Mouse (Mus musculus) brain, adult 2 months (tissue): ENCODE data around the gene Sbno1.

Experiments
- DNase-seq: peaks from one replicate; pipeline ENCODE4 v3.0.0; 2011; ENCODE audit warnings: low read depth, low spot score

Sbno1 gene

DNA sequence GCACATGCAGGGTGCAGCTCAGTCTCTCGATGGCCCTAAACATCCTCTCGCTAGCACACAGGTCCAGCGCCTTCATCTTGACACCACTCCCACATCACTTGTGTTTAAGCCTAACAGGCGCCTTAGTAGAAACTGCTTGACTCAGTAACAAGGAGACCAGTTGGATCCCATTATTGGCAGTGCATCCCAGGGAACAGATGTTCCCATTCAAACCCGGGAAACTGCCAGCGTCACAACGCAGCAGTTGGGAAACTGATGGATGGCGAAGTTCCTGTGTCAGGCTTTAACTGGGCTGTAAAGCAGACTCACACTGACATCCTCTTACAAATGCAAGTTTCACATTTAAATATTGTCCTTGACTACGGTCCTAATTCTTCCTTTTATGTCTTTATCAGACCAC, 87.9 kb downstream of the Sbno1 start:
- DNase-seq, result peak; percentile 82

DNA sequence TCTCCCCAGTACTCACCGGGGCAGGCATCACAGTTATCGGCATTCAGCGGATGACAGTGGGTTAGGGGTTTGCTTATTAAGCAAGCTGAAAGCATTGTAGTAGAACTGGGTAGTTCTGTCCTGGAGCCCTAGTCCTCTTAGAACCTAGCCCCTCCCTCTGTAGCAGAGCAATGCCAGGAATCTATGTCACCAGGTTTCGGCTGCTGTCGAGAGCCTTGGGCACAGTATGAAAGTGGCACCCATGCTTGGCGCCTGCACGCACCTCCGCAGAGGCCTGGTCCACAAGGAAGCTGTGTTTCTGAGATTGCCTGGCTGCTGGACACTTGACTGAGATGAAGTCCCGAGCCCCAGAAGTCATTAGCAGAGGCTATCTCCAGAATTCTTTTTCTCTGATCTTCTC, 88.7 kb downstream of the Sbno1 start:
- DNase-seq, result no peak

DNA sequence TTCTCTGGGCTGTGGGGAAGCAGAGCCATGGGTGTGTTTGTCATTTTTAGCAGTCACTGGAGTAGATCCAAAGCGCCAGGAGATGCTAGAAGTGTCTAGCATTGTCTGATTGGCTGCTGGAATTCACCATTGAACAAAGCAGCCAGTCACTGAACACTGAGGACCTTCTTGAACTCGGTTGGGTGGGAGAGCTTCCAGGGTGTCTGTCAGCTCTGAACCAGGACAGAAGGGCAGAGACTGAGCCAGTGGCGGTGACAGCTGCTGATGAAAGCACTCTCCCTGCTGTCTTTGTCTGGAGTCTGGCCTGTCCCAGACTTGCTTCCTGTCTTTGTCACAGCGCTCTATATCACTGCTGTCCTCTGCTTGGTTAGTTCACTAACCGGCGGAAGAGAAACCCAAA, 91.4 kb downstream of the Sbno1 start:
- peak; percentile 95 for DNase-seq

DNA sequence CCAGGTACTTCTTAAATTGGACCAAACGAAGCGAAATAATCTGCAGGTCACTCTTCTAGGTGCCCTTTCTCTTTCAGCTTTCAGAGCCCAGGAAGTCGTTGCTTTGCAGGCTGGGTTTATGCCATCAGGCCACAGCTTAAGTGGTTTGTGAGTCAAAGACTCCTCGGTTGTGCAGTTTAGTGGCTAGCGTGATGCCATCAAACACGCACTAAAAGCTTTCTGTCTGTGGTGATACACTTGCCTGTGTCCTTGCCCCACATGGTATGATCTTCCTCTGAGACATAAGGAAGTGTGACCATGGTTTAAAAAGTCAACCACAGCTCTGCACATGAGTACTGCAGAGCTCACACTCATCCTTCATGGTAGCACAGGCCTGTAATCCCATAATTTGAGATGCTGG, 95.7 kb downstream of the Sbno1 start:
- DNase-seq, result no peak

DNA sequence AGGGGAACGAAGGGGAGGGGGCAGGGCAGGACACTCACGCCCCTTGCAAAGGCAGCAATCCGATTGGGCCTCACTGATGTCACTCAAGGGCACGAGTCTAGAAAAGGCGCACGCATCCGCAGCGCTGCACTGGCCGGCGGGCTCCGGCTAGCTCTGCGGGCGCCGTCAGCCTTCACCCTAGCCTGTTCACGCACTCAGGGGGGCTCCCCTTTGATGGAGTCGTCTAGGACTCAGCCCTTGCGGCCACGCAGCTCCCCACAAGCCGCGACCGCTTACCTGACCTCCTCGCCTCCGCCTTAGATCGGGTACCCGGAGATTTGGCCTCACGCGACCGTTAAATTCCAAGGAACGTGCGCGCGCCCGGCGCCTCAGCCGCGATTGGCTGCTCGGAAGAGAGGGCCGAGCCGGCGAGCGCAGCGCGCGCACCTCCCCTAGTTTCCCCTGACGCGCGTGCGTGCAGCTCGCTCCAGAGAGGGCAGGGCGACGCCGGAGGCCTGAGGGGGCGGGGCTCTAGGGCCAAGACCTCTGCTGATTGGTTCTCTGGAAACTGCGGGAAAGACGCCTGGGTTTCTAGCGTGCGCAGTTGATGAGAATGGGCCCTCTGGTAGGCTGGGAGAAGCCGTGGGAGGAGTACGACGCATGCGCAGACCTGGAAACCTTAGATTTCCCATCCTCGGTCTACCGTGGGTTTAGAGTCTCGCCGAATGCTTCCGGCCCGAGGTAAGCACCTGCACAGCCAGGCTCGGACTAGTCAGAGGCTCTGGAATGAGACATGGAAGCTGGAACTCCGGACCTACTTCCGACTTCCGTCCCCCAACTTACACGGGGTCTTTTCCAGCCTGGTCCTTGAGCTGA, 98.1 kb downstream of the Sbno1 start, which contains the start of the genes Mphosph9 and 2810006K23Rik:
Gene Mphosph9, minus strand, starts transcription at position 463 of the 855 bp plus-strand sequence.
Gene 2810006K23Rik, plus strand, starts transcription at position 580 of the 855 bp plus-strand sequence.
- DNase-seq, result peak; percentile 100

DNA sequence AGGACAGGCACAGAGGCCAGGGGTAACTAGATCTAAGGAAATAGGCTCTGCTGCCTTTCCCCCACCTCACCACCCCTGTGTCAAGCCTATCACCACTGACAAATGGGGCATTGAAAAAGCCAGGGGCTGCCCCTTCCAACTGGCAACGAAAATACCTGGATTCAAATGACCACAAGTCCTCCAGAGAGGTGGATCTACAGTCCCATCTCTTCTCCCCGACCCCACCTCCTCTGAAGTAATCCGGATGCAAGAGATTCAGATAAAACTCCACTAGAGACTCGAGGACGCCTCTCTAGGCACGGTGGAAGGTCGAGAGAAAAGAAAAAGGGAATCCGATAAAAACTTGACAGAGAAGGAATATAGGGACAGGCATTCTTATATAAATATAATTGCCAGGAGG, 99.0 kb downstream of the Sbno1 start:
- DNase-seq, result no peak
